Mouse (Mus musculus): Measurements from ENCODE around the gene St5. TPM values are rescaled to one million over a fixed set of nuclear protein-coding genes. Genes with fewer than 3 reads are reported as not detected.

Gene St5
- total and polyA plus RNA-seq, 2 experiments from 2014 or later: 12.3 to 18.0 TPM

- no peaks in the 10 kb centered on the region; the same call in 1 of the 2 replicates for H3K36me3 ChIP-seq (ENCODE audit: insufficient read depth)
- no peak overlapping the region for H3K27ac ChIP-seq (ENCODE audit: low read depth, low read length)
- H3K4me3 ChIP-seq (ENCODE audit: low read depth, low read length): no peak overlapping the region
- 0 out of 2 replicates have a peak, but pooled peaks have one; percentile 53 for ATAC-seq
- no peaks in the 10 kb centered on the region for H3K27me3 ChIP-seq (ENCODE audit: insufficient read depth, low read length)
- DNase-seq: peak; percentile 22
- WGBS: 41% methylated on average over 8 of the region's 8 CpGs
- no peak for TF ChIP-seq CTCF (IDR thresholded peaks at IDR 0.05; ENCODE audit: low read depth)
- H3K4me2 ChIP-seq (ENCODE audit: low read depth): no peak overlapping the region
- no peak overlapping the region for H3K9ac ChIP-seq
- H3K4me1 ChIP-seq (ENCODE audit: insufficient read depth): no peaks in the 10 kb centered on the region
- no peaks in the 10 kb centered on the region for H3K9me3 ChIP-seq (ENCODE audit: low read length)
Measured at GRCm38 (mm10) chr7:109561466-109562153, 141.8 kb downstream of the St5 start.

- Histone ChIP-seq H3K4me3 (ENCODE audit: low read depth, low read length) (no peak overlapping the region), H3K36me3 (ENCODE audit: insufficient read depth) (no peaks in the 10 kb centered on the region; the same call in 1 of the 2 replicates), H3K27ac (ENCODE audit: low read depth, low read length) (no peak overlapping the region), H3K27me3 (ENCODE audit: insufficient read depth, low read length) (no peaks in the 10 kb centered on the region), H3K4me2 (ENCODE audit: low read depth) (no peak overlapping the region), H3K9ac (no peak overlapping the region), H3K9me3 (ENCODE audit: low read length) (no peaks in the 10 kb centered on the region), H3K4me1 (ENCODE audit: insufficient read depth) (no peaks in the 10 kb centered on the region)
- ATAC-seq (peak; percentile 40), DNase-seq (no peak)
- 31% methylated on average over 6 of the region's 6 CpGs for WGBS
- no peak for TF ChIP-seq CTCF (IDR thresholded peaks at IDR 0.05; ENCODE audit: low read depth)
Measured at GRCm38 (mm10) chr7:109559536-109559935, 143.9 kb downstream of the St5 start.

GRCm38 (mm10) chr7:109546726-109547125 lies 156.7 kb downstream of the St5 start:
- TF ChIP-seq CTCF (IDR thresholded peaks at IDR 0.05; ENCODE audit: low read depth): no peak
- ATAC-seq (no peak), DNase-seq (no peak)
- Histone ChIP-seq H3K4me1 (ENCODE audit: insufficient read depth) (no peaks in the 10 kb centered on the region), H3K9ac (no peak overlapping the region), H3K27me3 (ENCODE audit: insufficient read depth, low read length) (no peaks in the 10 kb centered on the region), H3K36me3 (ENCODE audit: insufficient read depth) (no peaks in the 10 kb centered on the region), H3K4me3 (ENCODE audit: low read depth, low read length) (no peak overlapping the region), H3K4me2 (ENCODE audit: low read depth) (no peak overlapping the region), H3K9me3 (ENCODE audit: low read length) (no peaks in the 10 kb centered on the region), H3K27ac (ENCODE audit: low read depth, low read length) (no peak overlapping the region)
- 97% methylated on average over 5 of the region's 5 CpGs for WGBS

GRCm38 (mm10) chr7:109546186-109546585 lies 157.2 kb downstream of the St5 start:
- no peaks in the 10 kb centered on the region for H3K4me1 ChIP-seq (ENCODE audit: insufficient read depth)
- ATAC-seq: no peak
- WGBS: 86% methylated on average over 2 of the region's 2 CpGs
- H3K9me3 ChIP-seq (ENCODE audit: low read length): no peaks in the 10 kb centered on the region
- no peak for DNase-seq
- no peaks in the 10 kb centered on the region for H3K27me3 ChIP-seq (ENCODE audit: insufficient read depth, low read length)
- no peak overlapping the region for H3K4me2 ChIP-seq (ENCODE audit: low read depth)
- H3K9ac ChIP-seq: no peak overlapping the region
- no peak overlapping the region for H3K27ac ChIP-seq (ENCODE audit: low read depth, low read length)
- no peak overlapping the region for H3K4me3 ChIP-seq (ENCODE audit: low read depth, low read length)
- no peak for TF ChIP-seq CTCF (IDR thresholded peaks at IDR 0.05; ENCODE audit: low read depth)
- H3K36me3 ChIP-seq (ENCODE audit: insufficient read depth): no peaks in the 10 kb centered on the region

GRCm38 (mm10) chr7:109545255-109545993 lies 158.0 kb downstream of the St5 start:
- no peak overlapping the region for H3K27ac ChIP-seq (ENCODE audit: low read depth, low read length)
- WGBS: 64% methylated on average over 10 of the region's 10 CpGs
- ATAC-seq: no peak
- H3K27me3 ChIP-seq (ENCODE audit: insufficient read depth, low read length): no peaks in the 10 kb centered on the region
- no peaks in the 10 kb centered on the region for H3K36me3 ChIP-seq (ENCODE audit: insufficient read depth)
- H3K4me2 ChIP-seq (ENCODE audit: low read depth): no peak overlapping the region
- no peaks in the 10 kb centered on the region for H3K9me3 ChIP-seq (ENCODE audit: low read length)
- no peak overlapping the region for H3K4me3 ChIP-seq (ENCODE audit: low read depth, low read length)
- no peak for TF ChIP-seq CTCF (IDR thresholded peaks at IDR 0.05; ENCODE audit: low read depth)
- DNase-seq: no peak
- no peaks in the 10 kb centered on the region for H3K4me1 ChIP-seq (ENCODE audit: insufficient read depth)
- no peak overlapping the region for H3K9ac ChIP-seq

GRCm38 (mm10) chr7:109544792-109545191 lies 158.6 kb downstream of the St5 start:
- no peak for ATAC-seq
- no peaks in the 10 kb centered on the region for H3K4me1 ChIP-seq (ENCODE audit: insufficient read depth)
- no peak for DNase-seq
- no peak overlapping the region for H3K9ac ChIP-seq
- no peak overlapping the region for H3K4me3 ChIP-seq (ENCODE audit: low read depth, low read length)
- H3K27me3 ChIP-seq (ENCODE audit: insufficient read depth, low read length): no peaks in the 10 kb centered on the region
- H3K4me2 ChIP-seq (ENCODE audit: low read depth): no peak overlapping the region
- TF ChIP-seq CTCF (IDR thresholded peaks at IDR 0.05; ENCODE audit: low read depth): no peak
- H3K9me3 ChIP-seq (ENCODE audit: low read length): no peaks in the 10 kb centered on the region
- WGBS: 64% methylated on average over 5 of the region's 5 CpGs
- H3K36me3 ChIP-seq (ENCODE audit: insufficient read depth): no peaks in the 10 kb centered on the region
- H3K27ac ChIP-seq (ENCODE audit: low read depth, low read length): no peak overlapping the region

GRCm38 (mm10) chr7:109542364-109542628 lies 161.1 kb downstream of the St5 start:
- 89% methylated on average over 3 of the region's 3 CpGs for WGBS
- H3K4me3 ChIP-seq (ENCODE audit: low read depth, low read length): no peak overlapping the region

More at GRCm38 (mm10) chr7:109542364-109542628, 161.1 kb downstream of the St5 start:
- no peaks in the 10 kb centered on the region for H3K4me1 ChIP-seq (ENCODE audit: insufficient read depth)
- no peaks in the 10 kb centered on the region for H3K27me3 ChIP-seq (ENCODE audit: insufficient read depth, low read length)
- no peak for TF ChIP-seq CTCF (IDR thresholded peaks at IDR 0.05; ENCODE audit: low read depth)
- H3K27ac ChIP-seq (ENCODE audit: low read depth, low read length): no peak overlapping the region
- H3K36me3 ChIP-seq (ENCODE audit: insufficient read depth): no peaks in the 10 kb centered on the region
- no peak overlapping the region for H3K4me2 ChIP-seq (ENCODE audit: low read depth)
- DNase-seq (no peak), ATAC-seq (no peak)
- H3K9ac ChIP-seq: no peak overlapping the region
- H3K9me3 ChIP-seq (ENCODE audit: low read length): no peaks in the 10 kb centered on the region

Measured in forebrain, postnatal 0 days (tissue).